Mouse (Mus musculus) MEL (cell line): ENCODE data around the gene Kifc5b. TPM values are rescaled to one million over a fixed set of nuclear protein-coding genes. Genes with fewer than 3 reads are reported as not detected.
A peak's percentile ranks its signal among the peaks of the same experiment; 100 is the strongest.

Source experiments
- DNase-seq: peaks from one replicate; pipeline ENCODE4 v3.0.0; 2011; ENCODE audit warnings: low read depth, low spot score
- H3K27ac ChIP-seq: 2 replicates; pipeline ENCODE4 v1.5.1; 2012; ENCODE audit warnings: low read depth, mild to moderate bottlenecking, control low read depth, low read length, moderate library complexity; ENCODE audit not compliant: control insufficient read depth
- H3K27me3 ChIP-seq, 2 experiments: fragments of 150-350 bp in 1 of 2; sonication (generic) in 1 of 2; 2 replicates each; pipeline ENCODE4 v1.6.1; 2012; ENCODE audit warnings: low read length in 2 of 2, mild to moderate bottlenecking in 2 of 2, improper control_type of control experiment in 1 of 2, moderate library complexity in 1 of 2; ENCODE audit not compliant: insufficient read depth in 2 of 2, control insufficient read depth in 1 of 2
- H3K36me3 ChIP-seq, 2 experiments: 2 replicates each; pipeline ENCODE4 v1.6.1; 2012 to 2014; ENCODE audit warnings: low read length in 2 of 2, improper control_type of control experiment in 1 of 2, inconsistent platforms in 1 of 2, mild to moderate bottlenecking in 1 of 2; ENCODE audit not compliant: insufficient read depth in 2 of 2, control insufficient read depth in 1 of 2
- H3K4me1 ChIP-seq, 2 experiments: fragments of 150-350 bp in 1 of 2; sonication (generic) in 1 of 2; 2 replicates each; pipeline ENCODE4 v1.6.1; 2012; ENCODE audit warnings: low read length in 2 of 2, improper control_type of control experiment in 1 of 2, mild to moderate bottlenecking in 1 of 2; ENCODE audit not compliant: insufficient read depth in 2 of 2, control insufficient read depth in 1 of 2
- H3K4me3 ChIP-seq, 2 experiments: fragments of 150-350 bp in 1 of 2; sonication (generic) in 1 of 2; 2 replicates each; pipeline ENCODE4 v1.5.1; 2012; ENCODE audit warnings: low read depth in 2 of 2, low read length in 2 of 2, mild to moderate bottlenecking in 2 of 2, moderate library complexity in 2 of 2, control low read depth in 1 of 2, improper control_type of control experiment in 1 of 2; ENCODE audit not compliant: control insufficient read depth in 1 of 2, insufficient read depth in 1 of 2
- H3K79me2 ChIP-seq: 2 replicates; pipeline ENCODE4 v1.6.1; 2012; ENCODE audit warnings: mild to moderate bottlenecking, low read length, moderate library complexity; ENCODE audit not compliant: control insufficient read depth, poor library complexity, insufficient read depth
- H3K9ac ChIP-seq: 2 replicates; pipeline ENCODE4 v1.6.1; 2012; ENCODE audit warnings: low read depth, mild to moderate bottlenecking, control low read depth, low read length, moderate library complexity; ENCODE audit not compliant: control insufficient read depth, poor library complexity, severe bottlenecking
- H3K9me3 ChIP-seq: fragments of 150-350 bp; sonication (generic); replicated peaks from 2 replicates; pipeline ENCODE4 v1.6.1; 2012; ENCODE audit warnings: mild to moderate bottlenecking, low read length, improper control_type of control experiment, moderate library complexity; ENCODE audit not compliant: insufficient read depth
- CHD2 ChIP-seq: IDR thresholded peaks from 2 replicates; pipeline ENCODE4 v1.6.1; 2011; ENCODE audit warnings: low read length, improper control_type of control experiment
- CTCF ChIP-seq, 3 experiments: IDR thresholded peaks in 2 of 3; conservative IDR thresholded peaks in 1 of 3; 2 replicates each; pipeline ENCODE4 v1.5.1; 2011 to 2012; ENCODE audit warnings: low read length in 3 of 3, low read depth in 2 of 3, mild to moderate bottlenecking in 2 of 3, improper control_type of control experiment in 1 of 3, inconsistent platforms in 1 of 3, mixed read lengths in 1 of 3, moderate library complexity in 1 of 3; ENCODE audit not compliant: control insufficient read depth in 1 of 3, insufficient read depth in 1 of 3, poor library complexity in 1 of 3, severe bottlenecking in 1 of 3
- E2F4 ChIP-seq: IDR thresholded peaks from 2 replicates; pipeline ENCODE4 v1.6.1; 2011; ENCODE audit warnings: low read depth, low read length, improper control_type of control experiment, borderline replicate concordance
- EP300 ChIP-seq, 2 experiments: IDR thresholded peaks; 2 replicates each; pipeline ENCODE4 v1.6.1; 2011; ENCODE audit warnings: improper control_type of control experiment in 2 of 2, low read length in 2 of 2, low read depth in 1 of 2, mild to moderate bottlenecking in 1 of 2
- ETS1 ChIP-seq: IDR thresholded peaks from 2 replicates; pipeline ENCODE4 v1.6.1; 2012; ENCODE audit warnings: low read depth, mild to moderate bottlenecking, inconsistent platforms, low read length, improper control_type of control experiment, moderate library complexity
- GABPA ChIP-seq: IDR thresholded peaks from 2 replicates; pipeline ENCODE4 v1.6.1; 2012; ENCODE audit warnings: low read depth, mild to moderate bottlenecking, inconsistent platforms, low read length, improper control_type of control experiment, moderate library complexity
- GATA1 ChIP-seq: IDR thresholded peaks from 2 replicates; pipeline ENCODE4 v1.6.1; 2011; ENCODE audit warnings: low read depth, low read length, improper control_type of control experiment
- HCFC1 ChIP-seq: IDR thresholded peaks from 2 replicates; pipeline ENCODE4 v1.6.1; 2012; ENCODE audit warnings: low read depth, mild to moderate bottlenecking, inconsistent platforms, low read length, improper control_type of control experiment, moderate library complexity
- JUND ChIP-seq: IDR thresholded peaks from 2 replicates; pipeline ENCODE4 v1.6.1; 2011; ENCODE audit warnings: low read depth, mild to moderate bottlenecking, improper control_type of control experiment, low read length
- MAFK ChIP-seq: IDR thresholded peaks from 2 replicates; pipeline ENCODE4 v1.6.1; 2011; ENCODE audit warnings: low read depth, mild to moderate bottlenecking, low read length, improper control_type of control experiment, borderline replicate concordance
- MAX ChIP-seq: IDR thresholded peaks from 2 replicates; pipeline ENCODE4 v1.6.1; 2011; ENCODE audit warnings: low read length, improper control_type of control experiment
- MYC ChIP-seq: IDR thresholded peaks from 2 replicates; pipeline ENCODE4 v1.6.1; 2011; ENCODE audit warnings: low read depth, mild to moderate bottlenecking, low read length, improper control_type of control experiment, moderate library complexity
- NELFE ChIP-seq: IDR thresholded peaks from 2 replicates; pipeline ENCODE4 v1.6.1; 2011; ENCODE audit warnings: low read depth, low read length, improper control_type of control experiment
- NRF1 ChIP-seq: IDR thresholded peaks from 2 replicates; pipeline ENCODE4 v1.6.1; 2014; ENCODE audit warnings: low read depth, mild to moderate bottlenecking, inconsistent platforms, low read length, improper control_type of control experiment, moderate library complexity; ENCODE audit not compliant: poor library complexity, insufficient read depth, severe bottlenecking
- POLR2A ChIP-seq, 2 experiments: IDR thresholded peaks; 2 replicates each; pipeline ENCODE4 v1.6.1; 2011 to 2012; ENCODE audit warnings: low read length in 2 of 2, mild to moderate bottlenecking in 2 of 2, control low read depth in 1 of 2, improper control_type of control experiment in 1 of 2, low read depth in 1 of 2, moderate library complexity in 1 of 2; ENCODE audit not compliant: control insufficient read depth in 1 of 2, insufficient read depth in 1 of 2, poor library complexity in 1 of 2
- POLR2AphosphoS2 ChIP-seq: IDR thresholded peaks from 2 replicates; pipeline ENCODE4 v1.6.1; 2011; ENCODE audit warnings: low read length, improper control_type of control experiment
- SIN3A ChIP-seq: IDR thresholded peaks from 2 replicates; pipeline ENCODE4 v1.6.1; 2012; ENCODE audit warnings: low read length, improper control_type of control experiment, inconsistent platforms
- TAL1 ChIP-seq: IDR thresholded peaks from 2 replicates; pipeline ENCODE4 v1.6.1; 2012; ENCODE audit warnings: mild to moderate bottlenecking, inconsistent platforms, low read length, moderate library complexity, mixed read lengths
- TBP ChIP-seq: IDR thresholded peaks from 2 replicates; pipeline ENCODE4 v1.8.0; 2011; ENCODE audit warnings: low read depth, low read length, improper control_type of control experiment
- TCF12 ChIP-seq: IDR thresholded peaks from 2 replicates; pipeline ENCODE4 v1.6.1; 2014; ENCODE audit warnings: low read depth, mild to moderate bottlenecking, inconsistent platforms, low read length, improper control_type of control experiment, moderate library complexity
- UBTF ChIP-seq: IDR thresholded peaks from 2 replicates; pipeline ENCODE4 v1.6.1; 2012; ENCODE audit warnings: low read depth, mild to moderate bottlenecking, inconsistent platforms, low read length, improper control_type of control experiment, moderate library complexity, borderline replicate concordance; ENCODE audit not compliant: insufficient read depth
- USF1 ChIP-seq: IDR thresholded peaks from 2 replicates; pipeline ENCODE4 v1.6.1; 2014; ENCODE audit warnings: low read depth, mild to moderate bottlenecking, inconsistent platforms, low read length, improper control_type of control experiment, moderate library complexity
- USF2 ChIP-seq, 2 experiments: IDR thresholded peaks; 2 replicates each; pipeline ENCODE4 v1.6.1; 2011 to 2012; ENCODE audit warnings: improper control_type of control experiment in 2 of 2, low read length in 2 of 2, borderline replicate concordance in 1 of 2, inconsistent platforms in 1 of 2, low read depth in 1 of 2, mild to moderate bottlenecking in 1 of 2; ENCODE audit not compliant: insufficient read depth in 1 of 2
- ZKSCAN1 ChIP-seq: IDR thresholded peaks from 2 replicates; pipeline ENCODE4 v1.6.1; 2012; ENCODE audit warnings: low read depth, mild to moderate bottlenecking, inconsistent platforms, low read length, improper control_type of control experiment, moderate library complexity
- ZMIZ1 ChIP-seq: IDR thresholded peaks from 2 replicates; pipeline ENCODE4 v1.6.1; 2012; ENCODE audit warnings: low read depth, mild to moderate bottlenecking, inconsistent platforms, low read length, improper control_type of control experiment, moderate library complexity
- polyA plus RNA-seq, 2 experiments: library from polyadenylated mRNA; stranded (reverse) in 1 of 2; unstranded in 1 of 2; fragments of >175 nt in 1 of 2; fragments of >200 nt in 1 of 2; gene quantifications; 2 replicates each; pipeline versions ENCODE4 v1.2.1 to v1.2.4; 2012; ENCODE audit warnings: low replicate concordance in 2 of 2, low read depth in 1 of 2; ENCODE audit not compliant: insufficient read length in 2 of 2, insufficient read depth in 1 of 2, missing spikeins in 1 of 2
- total RNA-seq: library from RNA; depleted of rRNA; stranded (reverse); fragments of 300-350 nt; gene quantifications from 2 replicates; pipeline ENCODE4 v1.2.3, GENCODE M21; 2012

Kifc5b gene
- total and polyA plus RNA-seq, 3 experiments, result 10.6 to 111 (median 45.4) TPM

GRCm38 (mm10) chr17:26958880-26959279 lies 42.0 kb downstream of the Kifc5b start:
- peaks cover 0 to 22% of the 10 kb centered on the region in 2 experiments; a peak in 3 of 4 replicates for H3K36me3 ChIP-seq
- no peak overlapping the region for H3K9ac ChIP-seq
- no peak overlapping the region for H3K27ac ChIP-seq
- no peak for DNase-seq
- H3K27me3 ChIP-seq, result no peaks in the 10 kb centered on the region
- H3K4me3 ChIP-seq, result no peak overlapping the region
- H3K4me1 ChIP-seq, result peaks cover 7 to 30% of the 10 kb centered on the region in 2 experiments; a peak in 3 of 4 replicates
- no peaks in the 10 kb centered on the region for H3K9me3 ChIP-seq
- peaks cover 4% of the 10 kb centered on the region for H3K79me2 ChIP-seq
- no peak for TF ChIP-seq GABPA
- peak in 1 of 3 experiments; percentile 12; a peak in 1 of 6 replicates for TF ChIP-seq CTCF (IDR thresholded peaks at IDR 0.05 in 2 of 3, conservative IDR thresholded peaks at IDR 0.05 in 1 of 3; ENCODE audit: control insufficient read depth in 1 of 3, insufficient read depth in 1 of 3, low read depth in 2 of 3, low read length in 3 of 3, poor library complexity in 1 of 3, severe bottlenecking in 1 of 3)
- TF ChIP-seq, all 39 proteins: peak for 1

GRCm38 (mm10) chr17:26959815-26960214 lies 42.9 kb downstream of the Kifc5b start:
- H3K36me3 ChIP-seq, result peaks cover 0 to 22% of the 10 kb centered on the region in 2 experiments; a peak in 3 of 4 replicates

GRCm38 (mm10) chr17:26961572-26962240 lies 44.8 kb downstream of the Kifc5b start:
- no peak for DNase-seq
- no peaks in the 10 kb centered on the region for H3K9me3 ChIP-seq
- TF ChIP-seq ETS1 (no peak), ZMIZ1 (no peak), ZKSCAN1 (no peak), TCF12 (no peak), GATA1 (no peak), TAL1 (no peak), EP300 (IDR thresholded peaks at IDR 0.05; ENCODE audit: low read depth in 1 of 2, low read length in 2 of 2) (no peak), POLR2A (IDR thresholded peaks at IDR 0.05; ENCODE audit: control insufficient read depth in 1 of 2, insufficient read depth in 1 of 2, low read depth in 1 of 2, low read length in 2 of 2, poor library complexity in 1 of 2) (no peak), JUND (no peak), POLR2AphosphoS2 (no peak), E2F4 (no peak), CHD2 (no peak), GABPA (no peak), NELFE (no peak), CTCF (IDR thresholded peaks at IDR 0.05 in 2 of 3, conservative IDR thresholded peaks at IDR 0.05 in 1 of 3; ENCODE audit: control insufficient read depth in 1 of 3, insufficient read depth in 1 of 3, low read depth in 2 of 3, low read length in 3 of 3, poor library complexity in 1 of 3, severe bottlenecking in 1 of 3) (no peak), TBP (no peak), USF1 (no peak), MAX (no peak), USF2 (IDR thresholded peaks at IDR 0.05; ENCODE audit: borderline replicate concordance in 1 of 2, insufficient read depth in 1 of 2, low read depth in 1 of 2, low read length in 2 of 2) (no peak), UBTF (no peak)
- no peaks in the 10 kb centered on the region for H3K27me3 ChIP-seq
- peaks cover 2% of the 10 kb centered on the region for H3K79me2 ChIP-seq
- no peak overlapping the region for H3K27ac ChIP-seq
- H3K4me3 ChIP-seq, result no peak overlapping the region
- peaks cover 0 to 8% of the 10 kb centered on the region in 2 experiments; a peak in 3 of 4 replicates for H3K36me3 ChIP-seq
- peaks cover 2 to 12% of the 10 kb centered on the region in 2 experiments; a peak in 3 of 4 replicates for H3K4me1 ChIP-seq
- no peak overlapping the region for H3K9ac ChIP-seq

More at GRCm38 (mm10) chr17:26959815-26960214, 42.9 kb downstream of the Kifc5b start:
- Histone ChIP-seq H3K27me3 (no peaks in the 10 kb centered on the region), H3K4me3 (no peak overlapping the region), H3K79me2 (peaks cover 4% of the 10 kb centered on the region), H3K9me3 (no peaks in the 10 kb centered on the region), H3K4me1 (peaks cover 7 to 30% of the 10 kb centered on the region in 2 experiments; a peak in 3 of 4 replicates), H3K27ac (no peak overlapping the region), H3K9ac (no peak overlapping the region)
- no peak for TF ChIP-seq MYC
- no peak for TF ChIP-seq GATA1
- TF ChIP-seq TBP, result no peak
- no peak for TF ChIP-seq SIN3A
- no peak for TF ChIP-seq NRF1
- TF ChIP-seq HCFC1, result no peak
- no peak for TF ChIP-seq ETS1
- no peak for TF ChIP-seq MAFK
- no peak for DNase-seq
